In the genomic region with DNA sequence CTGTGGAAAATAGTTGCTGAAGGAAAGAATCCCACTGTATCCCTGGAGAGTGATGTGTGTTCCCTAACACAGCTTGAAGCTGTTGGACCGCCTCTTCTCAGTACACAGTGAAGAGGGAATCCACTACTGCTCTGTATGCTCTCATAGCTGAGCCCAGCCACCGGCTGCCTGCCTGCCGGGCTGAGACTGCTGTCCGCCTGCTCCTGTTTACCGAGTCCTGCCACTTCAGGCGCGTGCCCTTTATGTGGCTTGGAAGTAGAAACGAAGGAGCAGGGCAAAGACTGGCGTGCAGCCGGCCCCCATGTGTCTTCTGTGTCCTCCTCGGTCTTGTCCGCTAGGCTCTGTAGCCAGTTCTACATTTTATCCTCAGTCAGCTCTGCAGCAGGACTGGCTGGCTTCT, we compare ENCODE assay signal across 8 mouse cellular contexts. TPM values are rescaled to one million over a fixed set of nuclear protein-coding genes. Genes with fewer than 3 reads are reported as not detected.
DNase-seq lines count a peak whose midpoint lies in the region; ATAC-seq and TF ChIP-seq lines count a peak whose summit lies in the region.

No protein-coding gene starts in this region.

- H3K27ac ChIP-seq in left cerebral cortex, adult 2 months = no peak overlapping the region
- no peak overlapping the region for H3K27ac ChIP-seq in embryonic facial prominence, embryonic 13.5 days
- H3K27ac ChIP-seq in hindbrain, embryonic 13.5 days = no peak overlapping the region
- no peak overlapping the region for H3K27ac ChIP-seq in midbrain, postnatal 0 days (ENCODE audit: low read depth, low read length)

- no peak overlapping the region for H3K4me3 ChIP-seq in left cerebral cortex, adult 2 months
- H3K4me3 ChIP-seq in embryonic facial prominence, embryonic 13.5 days = no peak overlapping the region
- H3K4me3 ChIP-seq in hindbrain, embryonic 13.5 days = no peak overlapping the region
- no peak overlapping the region for H3K4me3 ChIP-seq in midbrain, postnatal 0 days (ENCODE audit: low read depth, low read length)

- 0 out of 2 replicates have a peak overlapping the region, but pooled peaks have one; percentile 16 for H3K4me2 ChIP-seq in embryonic facial prominence, embryonic 13.5 days
- H3K4me2 ChIP-seq in hindbrain, embryonic 13.5 days = no peak overlapping the region
- H3K4me2 ChIP-seq in midbrain, postnatal 0 days (ENCODE audit: low read depth, low read length, poor library complexity, severe bottlenecking) = peak overlapping the region; percentile 10

- WGBS in embryonic facial prominence, embryonic 13.5 days = 38% methylated on average over 12 of the region's 12 CpGs
- WGBS in hindbrain, embryonic 13.5 days = 32% methylated on average over 12 of the region's 12 CpGs
- WGBS in midbrain, postnatal 0 days = 45% methylated on average over 12 of the region's 12 CpGs

- peaks cover 24% of the 10 kb centered on the region for H3K4me1 ChIP-seq in embryonic facial prominence, embryonic 13.5 days
- H3K4me1 ChIP-seq in hindbrain, embryonic 13.5 days (replicated peaks) = peaks cover 22% of the 10 kb centered on the region
- no peaks in the 10 kb centered on the region for H3K4me1 ChIP-seq in midbrain, postnatal 0 days (ENCODE audit: insufficient read depth, low read length)

- no peaks in the 10 kb centered on the region for H3K9me3 ChIP-seq in embryonic facial prominence, embryonic 13.5 days
- H3K9me3 ChIP-seq in hindbrain, embryonic 13.5 days = no peaks in the 10 kb centered on the region
- H3K9me3 ChIP-seq in midbrain, postnatal 0 days (ENCODE audit: low read length) = no peaks in the 10 kb centered on the region

- ATAC-seq in embryonic facial prominence, embryonic 13.5 days (ENCODE audit: insufficient number of reproducible peaks, insufficient read depth, low FRiP score, low TSS enrichment, low read depth) = no peak
- peak; percentile 49; the same call in 1 of the 2 replicates for ATAC-seq in hindbrain, embryonic 13.5 days (ENCODE audit: low FRiP score)
- ATAC-seq in midbrain, postnatal 0 days (ENCODE audit: low FRiP score) = peak; percentile 52; the same call in 1 of the 2 replicates

- peak; percentile 49 for DNase-seq in left cerebral cortex, postnatal 4 days
- no peak for DNase-seq in left cerebral cortex, adult 2 months (ENCODE audit: extremely low spot score in 1 of 2, low spot score in 2 of 2)
- peak; percentile 56 for DNase-seq in midbrain, postnatal 0 days (ENCODE audit: low spot score)
- DNase-seq in spleen, postnatal 4 days (ENCODE audit: low spot score in 2 of 2) = no peak
- DNase-seq in right cerebral cortex, postnatal 10 days (ENCODE audit: low spot score in 2 of 2) = no peak
- DNase-seq in kidney, postnatal 36 days = no peak

- intact Hi-C loops in left cerebral cortex, postnatal 4 days (cut with DNase I) = no loop called here
- intact Hi-C loops in left cerebral cortex, adult 2 months (cut with DNase I) = no loop called here

- 0 out of 2 replicates have a peak overlapping the region, but pooled peaks have one; percentile 41 for H3K9ac ChIP-seq in embryonic facial prominence, embryonic 13.5 days
- H3K9ac ChIP-seq in hindbrain, embryonic 13.5 days = no peak overlapping the region
- H3K9ac ChIP-seq in midbrain, postnatal 0 days (replicated peaks; ENCODE audit: low read length, poor library complexity, severe bottlenecking) = no peak overlapping the region

- H3K36me3 ChIP-seq in embryonic facial prominence, embryonic 13.5 days = no peaks in the 10 kb centered on the region
- no peaks in the 10 kb centered on the region for H3K36me3 ChIP-seq in hindbrain, embryonic 13.5 days
- no peaks in the 10 kb centered on the region for H3K36me3 ChIP-seq in midbrain, postnatal 0 days (ENCODE audit: insufficient read depth, low read length)

- no peaks in the 10 kb centered on the region for H3K27me3 ChIP-seq in embryonic facial prominence, embryonic 13.5 days
- H3K27me3 ChIP-seq in hindbrain, embryonic 13.5 days = no peaks in the 10 kb centered on the region
- no peaks in the 10 kb centered on the region for H3K27me3 ChIP-seq in midbrain, postnatal 0 days (ENCODE audit: insufficient read depth, low read length)

- TF ChIP-seq CTCF in left cerebral cortex, adult 2 months (IDR thresholded peaks at IDR 0.05) = no peak
- no peak for TF ChIP-seq CTCF in midbrain, postnatal 0 days (IDR thresholded peaks at IDR 0.05)

RNA-seq across cellular contexts. Expression of gene Plpp1, which starts 34.5 kb away (rescaled TPM):
- total RNA-seq in left cerebral cortex, postnatal 4 days (2021) = 10 to 100 TPM; 32.1 to 32.9 TPM
- 10 to 100 TPM; 26.8 to 27.4 TPM for total RNA-seq in left cerebral cortex, adult 2 months (2021)
- polyA plus RNA-seq in embryonic facial prominence, embryonic 13.5 days (2015; fragmentation: Nextera tagmentation; extraction: Ambion mirVana) = 46.9 and 51.8 TPM in 2 replicates
- 51.7 and 53.3 TPM in 2 replicates for polyA plus RNA-seq in hindbrain, embryonic 13.5 days (2015; fragmentation: Nextera tagmentation; extraction: Ambion mirVana)
- total RNA-seq in midbrain, postnatal 0 days (2014; rRNA removed) = 59.7 and 59.9 TPM in 2 replicates
- 87.2 and 91.0 TPM in 2 replicates for polyA plus RNA-seq in midbrain, postnatal 0 days (2015; fragmentation: Nextera tagmentation; extraction: Ambion mirVana)

Comparison
In these comparisons a context has a peak if more than half of its experiments do, and no peak if none do; other contexts are left out.
1. DNase-seq: peak in left cerebral cortex, postnatal 4 days (single experiment) and midbrain, postnatal 0 days (single experiment); none in left cerebral cortex, adult 2 months (0 of 2), spleen, postnatal 4 days (0 of 2), right cerebral cortex, postnatal 10 days (0 of 2) and kidney, postnatal 36 days (0 of 2).